ENCODE assay signal across 10 mouse cellular contexts in genomic region chr10:58393026-58394014, GRCm38 (mm10). TPM values are rescaled to one million over a fixed set of nuclear protein-coding genes. Genes with fewer than 3 reads are reported as not detected.
A peak's percentile ranks its signal among the peaks of the same experiment; 100 is the strongest.
DNase-seq lines count a peak whose midpoint lies in the region; ATAC-seq and TF ChIP-seq lines count a peak whose summit lies in the region.
"Had no signal": no experiment of that assay in that cellular context is flagged by ENCODE, and none has a peak within 500 bp of the region (broad histone marks: within the 10 kb centered on the region; RNA-seq: fewer than 3 reads in every experiment).

No protein-coding gene starts in this region.

- peak overlapping the region; percentile 35 for H3K4me3 ChIP-seq in spleen, adult 2 months (ENCODE audit: extremely low read depth, insufficient read depth, insufficient read length)
- no peak overlapping the region for H3K4me3 ChIP-seq in liver, embryonic 16.5 days (ENCODE audit: low read depth, low read length)
- H3K4me3 ChIP-seq in stomach, embryonic 14.5 days (ENCODE audit: low read depth, low read length) = no peak overlapping the region
- H3K4me3 ChIP-seq: forebrain, embryonic 15.5 days had no signal

- H3K4me1 ChIP-seq in spleen, adult 2 months (ENCODE audit: control insufficient read depth, insufficient read depth, insufficient read length) = peaks cover 9% of the 10 kb centered on the region; the same call in 1 of the 2 replicates
- peaks cover 29% of the 10 kb centered on the region for H3K4me1 ChIP-seq in liver, embryonic 16.5 days (ENCODE audit: control insufficient read depth, low read depth, low read length)
- 0 out of 2 replicates have a peak, but pooled peaks cover 2% of the 10 kb centered on the region for H3K4me1 ChIP-seq in stomach, embryonic 14.5 days (ENCODE audit: control insufficient read depth, insufficient read depth, low read length)

- 0 out of 2 replicates have a peak, but pooled peaks cover 1% of the 10 kb centered on the region for H3K36me3 ChIP-seq in spleen, adult 2 months (ENCODE audit: control insufficient read depth, insufficient read depth, low read length)
- no peaks in the 10 kb centered on the region for H3K36me3 ChIP-seq in liver, embryonic 16.5 days (ENCODE audit: control insufficient read depth, insufficient read depth)
- H3K36me3 ChIP-seq in stomach, embryonic 14.5 days (ENCODE audit: control insufficient read depth, insufficient read depth, low read length) = no peaks in the 10 kb centered on the region
- H3K36me3 ChIP-seq: forebrain, embryonic 15.5 days had no signal

- H3K9me3 ChIP-seq in liver, embryonic 16.5 days (replicated peaks; ENCODE audit: control insufficient read depth, low read length) = no peaks in the 10 kb centered on the region
- no peaks in the 10 kb centered on the region for H3K9me3 ChIP-seq in stomach, embryonic 14.5 days (ENCODE audit: control insufficient read depth, low read depth, low read length)
- H3K9me3 ChIP-seq: forebrain, embryonic 15.5 days had no signal

- H3K27ac ChIP-seq in spleen, adult 2 months (ENCODE audit: insufficient read depth, low read length) = peak overlapping the region; percentile 65
- H3K27ac ChIP-seq in liver, embryonic 16.5 days (ENCODE audit: low read length) = peak overlapping the region; percentile 33; the same call in 1 of the 2 replicates
- peak overlapping the region; percentile 48; the same call in 1 of the 2 replicates for H3K27ac ChIP-seq in stomach, embryonic 14.5 days (ENCODE audit: low read length)
- H3K27ac ChIP-seq: forebrain, embryonic 15.5 days had no signal

- H3K27me3 ChIP-seq in spleen, adult 2 months (ENCODE audit: control insufficient read depth, insufficient read depth, low read length) = no peaks in the 10 kb centered on the region
- H3K27me3 ChIP-seq in liver, embryonic 16.5 days (ENCODE audit: control insufficient read depth, insufficient read depth, low read depth, low read length) = no peaks in the 10 kb centered on the region
- no peaks in the 10 kb centered on the region for H3K27me3 ChIP-seq in stomach, embryonic 14.5 days (ENCODE audit: control insufficient read depth, insufficient read depth, low read length)
- H3K27me3 ChIP-seq: forebrain, embryonic 15.5 days had no signal

- TF ChIP-seq POLR2A in spleen, adult 2 months (IDR thresholded peaks at IDR 0.05; ENCODE audit: low read depth, low read length) = no peak

- peak; percentile 97 for ATAC-seq in granulocyte monocyte progenitor cell, adult 5-6 weeks (replicated peaks; ENCODE audit: poor library complexity, severe bottlenecking)
- peak; percentile 65 for ATAC-seq in liver, embryonic 16.5 days (ENCODE audit: low read depth)
- no peak for ATAC-seq in stomach, embryonic 14.5 days (ENCODE audit: insufficient number of reproducible peaks, insufficient read depth, low FRiP score, low read depth)
- ATAC-seq: forebrain, embryonic 15.5 days had no signal

- intact Hi-C loops in left cerebral cortex, postnatal 10 days (cut with DNase I) = no loop called here

- peak overlapping the region; percentile 40 for H3K4me2 ChIP-seq in liver, embryonic 16.5 days (ENCODE audit: low read depth, low read length)
- no peak overlapping the region for H3K4me2 ChIP-seq in stomach, embryonic 14.5 days (replicated peaks; ENCODE audit: low read depth, low read length)
- H3K4me2 ChIP-seq: forebrain, embryonic 15.5 days had no signal

- no peak overlapping the region; the same call in 1 of the 2 replicates for H3K9ac ChIP-seq in liver, embryonic 16.5 days (ENCODE audit: low read depth, low read length)
- H3K9ac ChIP-seq in stomach, embryonic 14.5 days (replicated peaks; ENCODE audit: low read depth, low read length) = no peak overlapping the region
- H3K9ac ChIP-seq: forebrain, embryonic 15.5 days had no signal

- TF ChIP-seq CTCF in spleen, adult 2 months (IDR thresholded peaks at IDR 0.05; ENCODE audit: extremely low read depth, insufficient read depth, insufficient read length, insufficient replicate concordance) = no peak

- 44% methylated on average over 7 of the region's 7 CpGs for WGBS in spleen, adult 2 months
- 21% methylated on average over 7 of the region's 7 CpGs for WGBS in liver, embryonic 16.5 days (ENCODE audit: insufficient replicate concordance)
- 76% methylated on average over 7 of the region's 7 CpGs for WGBS in stomach, embryonic 14.5 days

- DNase-seq in spleen, adult 2 months (ENCODE audit: low read depth in 1 of 2, low spot score in 2 of 2) = peak in 1 of 2 experiments; percentile 48
- DNase-seq in spleen, adult 18-20 months = no peak
- DNase-seq in cerebellum, adult 8-10 months = no peak
- no peak for DNase-seq in left cerebral cortex, postnatal 10 days (ENCODE audit: extremely low spot score in 1 of 2, low spot score in 2 of 2)
- no peak for DNase-seq in layer of hippocampus, postnatal 36 days
- DNase-seq: right cerebral cortex, postnatal 4 days had no signal

RNA-seq across cellular contexts. Expression of gene Ranbp2, which starts 53.4 kb away (rescaled TPM):
- polyA plus RNA-seq in spleen, adult 2 months (2012; rRNA removed) = 2.5 and 2.6 TPM in 2 replicates
- total RNA-seq in granulocyte monocyte progenitor cell, adult 5-6 weeks (2014; fragmentation: Nextera tagmentation) = 96.7 and 115 TPM in 2 replicates
- 206 and 245 TPM in 2 replicates for total RNA-seq in granulocyte monocyte progenitor cell, adult 5-6 weeks (2017)
- polyA plus RNA-seq in liver, embryonic 16.5 days (2015; fragmentation: Nextera tagmentation; extraction: Ambion mirVana) = 18.2 and 20.9 TPM in 2 replicates
- polyA plus RNA-seq in stomach, embryonic 14.5 days (2014; fragmentation: Nextera tagmentation; extraction: Ambion mirVana) = 44.4 and 48.1 TPM in 2 replicates
- 10 to 100 TPM; 65.0 to 67.5 TPM for total RNA-seq in left cerebral cortex, postnatal 10 days (2021)
- 10 to 100 TPM; 79.7 to 81.9 TPM for total RNA-seq in layer of hippocampus, postnatal 36 days (2021)
